Mouse (Mus musculus) urinary bladder, postnatal 36 days (tissue): ENCODE data around the gene Ltb.

Source experiments
- DNase-seq, 2 experiments: peaks; one replicate each; pipeline ENCODE4 v3.0.0; 2022; ENCODE audit warnings: low spot score in 2 of 2, mixed read lengths in 1 of 2

Gene Ltb

GRCm38 (mm10) chr17:35194844-35195630 lies 798 bp downstream of the Ltb start:
- DNase-seq, result no peak

DNA sequence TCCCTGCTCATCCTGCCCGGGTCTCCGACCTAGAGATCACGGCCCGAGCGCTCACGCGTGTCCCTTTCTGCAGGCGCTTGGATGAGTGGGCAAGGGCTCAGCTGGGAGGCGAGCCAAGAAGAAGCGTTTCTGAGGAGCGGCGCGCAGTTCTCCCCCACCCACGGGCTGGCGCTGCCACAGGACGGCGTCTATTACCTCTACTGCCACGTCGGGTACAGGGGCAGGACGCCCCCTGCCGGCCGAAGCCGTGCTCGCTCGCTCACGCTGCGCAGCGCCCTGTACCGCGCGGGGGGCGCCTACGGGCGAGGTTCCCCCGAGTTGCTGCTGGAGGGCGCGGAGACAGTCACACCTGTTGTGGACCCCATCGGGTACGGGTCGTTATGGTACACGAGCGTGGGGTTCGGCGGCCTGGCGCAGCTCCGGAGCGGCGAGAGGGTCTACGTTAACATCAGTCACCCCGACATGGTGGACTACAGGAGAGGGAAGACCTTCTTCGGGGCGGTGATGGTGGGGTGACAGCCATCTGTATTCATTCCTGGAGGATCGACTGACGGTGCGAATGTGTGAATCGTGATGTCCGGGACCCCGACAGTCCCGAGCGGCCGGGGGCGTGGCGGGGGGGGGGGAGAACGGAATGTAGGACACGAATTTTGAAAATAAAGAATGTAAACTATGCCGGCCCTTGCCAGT lies 1.5 kb downstream of the Ltb start:
- DNase-seq, result peak; percentile 66 to 74

DNA sequence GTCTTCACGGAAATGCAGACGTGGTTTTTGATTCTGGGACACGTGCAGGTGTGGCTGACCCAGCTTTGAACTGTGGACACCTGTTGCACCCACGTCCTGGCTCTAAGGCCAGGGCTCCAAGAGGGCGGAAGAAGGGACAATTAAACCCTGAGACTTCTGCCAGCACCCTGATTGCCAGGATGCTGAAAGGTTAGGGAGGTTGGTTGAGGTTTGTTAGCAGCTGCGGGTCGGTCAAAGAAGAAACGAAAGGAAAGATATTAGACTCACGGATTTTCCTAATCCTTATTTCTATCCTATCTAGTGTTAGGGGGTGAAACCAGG lies 2.0 kb downstream of the Ltb start:
- DNase-seq, result no peak

GRCm38 (mm10) chr17:35197126-35197525 lies 2.9 kb downstream of the Ltb start:
- no peak for DNase-seq

- no peak for DNase-seq
These were observed 3.8 kb downstream of the Ltb start for GRCm38 (mm10) chr17:35198029-35198428.

- DNase-seq, result no peak
These were observed 4.7 kb downstream of the Ltb start for GRCm38 (mm10) chr17:35198946-35199345.

DNA sequence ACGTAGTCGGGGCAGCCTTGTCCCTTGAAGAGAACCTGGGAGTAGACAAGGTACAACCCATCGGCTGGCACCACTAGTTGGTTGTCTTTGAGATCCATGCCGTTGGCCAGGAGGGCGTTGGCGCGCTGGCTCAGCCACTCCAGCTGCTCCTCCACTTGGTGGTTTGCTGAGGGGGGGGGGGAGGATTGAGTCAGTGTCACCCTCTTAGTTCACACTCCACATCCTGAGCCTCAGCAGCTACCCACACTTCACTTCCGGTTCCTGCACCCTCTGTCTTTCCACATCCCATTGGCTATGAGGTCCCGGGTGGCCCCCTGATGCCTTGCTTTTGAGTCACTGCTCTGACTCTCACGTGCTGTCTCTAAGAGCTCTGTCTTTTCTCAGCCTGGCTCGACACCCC lies 6.2 kb downstream of the Ltb start:
- DNase-seq, result no peak

- DNase-seq, result no peak
These were observed 6.9 kb downstream of the Ltb start for GRCm38 (mm10) chr17:35201128-35201527.

- DNase-seq, result peak in 1 of 2 experiments; percentile 43
These were observed 7.5 kb downstream of the Ltb start, which contains the start of gene Tnf for GRCm38 (mm10) chr17:35201787-35202186. TSS of gene Tnf (minus strand) at chr17:35202007.

DNA sequence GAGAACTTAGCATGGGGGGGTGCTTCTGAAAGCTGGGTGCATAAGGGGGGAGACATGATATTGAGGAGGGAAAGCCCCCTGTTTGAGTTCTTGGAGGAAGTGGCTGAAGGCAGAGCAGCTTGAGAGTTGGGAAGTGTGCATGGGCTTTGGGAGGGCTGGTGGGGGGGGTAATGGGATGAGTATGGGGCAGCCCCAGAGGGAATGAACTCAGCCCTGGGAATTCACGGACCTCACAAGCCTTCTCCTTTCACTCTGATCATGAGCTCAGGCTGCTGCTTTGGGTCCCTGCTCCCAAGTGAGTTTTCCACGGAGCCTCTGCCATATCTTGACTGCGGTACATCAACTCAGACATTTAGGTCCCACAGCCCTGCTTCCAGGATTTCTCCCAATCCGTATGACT lies 8.2 kb downstream of the Ltb start:
- no peak for DNase-seq

- no peak for DNase-seq
These were observed 10.5 kb downstream of the Ltb start, which contains the start of gene Lta for GRCm38 (mm10) chr17:35204494-35205379. TSS of gene Lta (minus strand) at chr17:35205351.

DNA sequence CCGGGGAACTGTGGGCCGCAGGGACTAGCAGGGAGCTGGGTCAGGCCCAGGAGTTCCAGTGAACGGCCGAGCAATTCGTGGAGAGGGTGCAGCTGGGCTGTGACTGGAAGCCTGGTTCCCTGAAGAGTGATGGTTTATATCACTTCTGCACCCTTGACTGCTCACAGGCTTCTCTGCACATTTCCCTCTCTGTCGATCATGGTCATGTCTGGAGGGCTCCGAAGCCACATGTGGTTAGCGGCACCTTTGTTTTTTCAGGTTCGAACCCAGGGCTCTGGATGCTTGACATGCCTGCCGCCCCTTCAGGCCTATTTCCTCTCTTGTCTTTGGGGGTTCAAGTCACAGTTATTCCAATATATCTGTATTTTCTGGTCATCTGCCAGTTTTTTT lies 11.1 kb downstream of the Ltb start:
- DNase-seq, result no peak

DNA sequence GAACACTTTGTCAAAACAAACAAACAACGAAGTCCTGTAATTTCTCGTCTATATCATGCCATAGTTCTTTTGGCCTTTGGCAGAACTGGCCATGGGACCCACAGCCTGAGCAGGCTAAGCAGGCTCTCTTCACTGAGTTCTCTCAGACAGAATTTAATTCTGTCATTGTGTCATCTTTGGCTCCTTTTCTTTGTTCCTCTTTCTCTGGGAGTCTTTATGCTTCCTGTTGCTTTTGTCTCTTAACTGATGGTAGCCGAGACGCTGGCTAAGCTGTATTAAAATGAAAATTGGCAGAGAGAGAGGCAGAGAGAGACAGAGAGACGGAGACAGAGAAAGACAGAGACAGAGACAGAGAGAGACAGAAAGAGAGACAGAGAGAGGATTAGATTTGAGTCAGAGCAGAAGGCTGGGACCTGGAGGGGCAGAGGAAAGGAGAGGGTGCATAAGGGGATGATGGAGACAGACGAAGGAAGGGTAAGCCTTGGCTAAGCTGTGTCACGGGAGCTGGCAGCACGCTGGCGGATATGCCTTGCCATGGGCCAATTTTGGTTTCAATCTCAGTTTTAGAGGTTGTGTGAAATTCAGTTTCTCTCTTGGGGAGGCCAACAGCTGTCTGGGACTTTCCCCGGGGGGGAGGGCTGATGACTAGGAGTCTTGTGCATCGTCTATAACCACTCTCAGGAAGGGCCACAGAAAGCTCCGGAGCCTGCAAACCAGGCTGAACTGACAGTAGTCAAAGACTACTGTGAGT lies 15.7 kb downstream of the Ltb start:
- DNase-seq, result no peak

- no peak for DNase-seq
These were observed 16.4 kb downstream of the Ltb start for GRCm38 (mm10) chr17:35210593-35210992.

DNA sequence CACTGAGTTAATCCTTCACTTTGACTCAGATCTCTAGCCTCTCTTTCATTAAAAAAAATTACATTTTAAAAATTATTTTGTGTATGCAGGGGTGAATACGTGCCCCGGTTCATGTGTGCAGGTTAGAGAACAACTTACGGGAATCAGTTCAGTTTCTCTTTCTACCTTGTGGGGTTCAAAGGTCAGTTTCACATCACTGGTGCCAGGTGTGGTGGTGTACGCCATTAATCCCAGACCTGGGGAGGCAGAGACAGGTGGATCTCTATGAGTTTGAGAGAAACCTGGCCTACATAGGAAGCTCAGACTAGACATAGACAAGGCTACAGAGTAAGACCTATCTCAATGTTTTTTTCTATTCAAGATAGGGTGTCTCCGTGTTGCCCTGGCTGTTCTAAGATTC lies 18.8 kb downstream of the Ltb start:
- DNase-seq, result no peak

DNA sequence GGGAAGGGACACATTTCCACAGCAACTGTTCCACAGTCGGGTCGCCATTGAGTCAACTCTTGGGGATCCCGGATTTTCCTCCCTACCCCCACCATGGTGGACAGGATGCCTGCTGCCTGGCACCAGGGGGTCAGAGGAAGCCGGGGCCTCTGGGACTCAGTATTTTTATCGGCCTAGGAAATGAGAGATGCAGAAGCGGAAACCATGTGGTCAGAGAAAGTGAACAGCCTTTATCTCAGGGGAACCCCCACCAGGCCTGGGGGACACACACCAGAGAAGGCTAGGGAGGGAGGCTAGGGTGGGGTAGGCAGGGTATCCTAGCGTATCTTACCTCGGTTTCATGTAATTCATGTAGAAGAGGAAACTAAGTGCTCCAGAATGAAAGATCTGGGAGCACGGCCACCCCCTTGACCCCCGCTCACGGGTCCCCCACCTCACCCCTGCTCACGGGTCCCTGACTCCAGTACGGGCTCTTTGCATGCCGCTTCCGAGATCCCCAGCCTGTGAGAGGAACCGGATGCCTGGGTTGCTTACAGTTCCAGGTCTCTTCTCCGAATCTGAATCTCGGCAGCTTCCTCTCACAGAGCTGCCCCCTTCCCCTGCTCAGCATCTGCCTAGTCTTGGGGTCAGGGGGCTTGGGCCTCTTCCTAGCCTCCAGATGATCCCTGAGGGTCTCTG lies 24.4 kb downstream of the Ltb start:
- DNase-seq, result no peak

GRCm38 (mm10) chr17:35219601-35220041 lies 25.4 kb downstream of the Ltb start:
- DNase-seq, result no peak

- DNase-seq, result no peak
These were observed 26.1 kb downstream of the Ltb start, which contains the start of gene Gm16181 for GRCm38 (mm10) chr17:35220156-35220952. TSS of gene Gm16181 (plus strand) at chr17:35220834.

DNA sequence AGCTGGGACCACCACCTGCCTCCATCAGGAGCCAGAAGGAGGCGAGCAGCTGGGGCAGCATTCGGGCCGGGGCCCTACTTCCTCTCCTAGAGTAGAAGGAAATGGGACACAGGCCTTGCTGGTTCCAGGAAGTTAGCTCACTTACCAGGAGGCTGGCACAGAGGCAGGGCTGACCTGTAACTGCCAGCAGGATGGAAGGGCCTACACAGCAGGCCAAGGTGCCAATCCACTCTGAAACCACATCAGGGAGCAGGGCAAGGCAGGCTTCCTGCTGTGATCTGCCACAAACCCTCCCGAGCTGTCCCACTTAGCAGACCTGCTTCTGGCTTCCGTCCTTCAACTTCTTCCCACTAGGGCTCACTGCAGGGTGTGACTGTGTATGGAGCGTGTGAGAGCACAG lies 28.1 kb downstream of the Ltb start:
- DNase-seq, result no peak

- no peak for DNase-seq
These were observed 30.4 kb downstream of the Ltb start for GRCm38 (mm10) chr17:35224641-35225040.
